Mouse (Mus musculus) hindbrain, embryonic 14.5 days (tissue): ENCODE results near the gene Rhox4a. TPM values are rescaled to one million over a fixed set of nuclear protein-coding genes. Genes with fewer than 3 reads are reported as not detected.
"Not testable (repeated sequence)": the region's sequence is repeated elsewhere in the genome, so short reads cannot be mapped to it uniquely, and the experiment has no call there.

Source experiments
- ATAC-seq: fragments of 200-750 bp; cut with Nextera tagmentation; 2 replicates; pipeline ENCODE4 v1.8.0; 2017; ENCODE audit warnings: moderate number of reproducible peaks, mild to moderate bottlenecking, moderate TSS enrichment, moderate library complexity; ENCODE audit not compliant: low FRiP score
- DNase-seq: peaks from one replicate; pipeline ENCODE4 v3.0.0-alpha.2; 2015; ENCODE audit warnings: low spot score
- H3K27ac ChIP-seq: fragments of 300-500 bp; sonication (generic); 2 replicates; pipeline ENCODE4 v1.5.1; 2014; ENCODE audit warnings: mild to moderate bottlenecking, moderate library complexity
- H3K27me3 ChIP-seq: fragments of 300-500 bp; sonication (generic); 2 replicates; pipeline ENCODE4 v1.6.1; 2014; ENCODE audit warnings: mild to moderate bottlenecking, low read length, mixed read lengths; ENCODE audit not compliant: control insufficient read depth, insufficient read depth
- H3K36me3 ChIP-seq: fragments of 300-500 bp; sonication (generic); replicated peaks from 2 replicates; pipeline ENCODE4 v1.6.1; 2014; ENCODE audit not compliant: control insufficient read depth, insufficient read depth
- H3K4me1 ChIP-seq: fragments of 300-500 bp; sonication (generic); replicated peaks from 2 replicates; pipeline ENCODE4 v1.6.1; 2014; ENCODE audit warnings: antibody characterized with exemption, low read length, mixed read lengths; ENCODE audit not compliant: control insufficient read depth, insufficient read depth
- H3K4me2 ChIP-seq: fragments of 300-500 bp; sonication (generic); replicated peaks from 2 replicates; pipeline ENCODE4 v1.6.1; 2014; ENCODE audit warnings: mild to moderate bottlenecking, moderate library complexity
- H3K4me3 ChIP-seq: fragments of 300-500 bp; sonication (generic); replicated peaks from 2 replicates; pipeline ENCODE4 v1.5.1; 2014; ENCODE audit warnings: mild to moderate bottlenecking, low read length
- H3K9ac ChIP-seq: fragments of 300-500 bp; sonication (generic); 2 replicates; pipeline ENCODE4 v1.6.1; 2014
- H3K9me3 ChIP-seq: fragments of 300-500 bp; sonication (generic); 2 replicates; pipeline ENCODE4 v1.6.1; 2016; ENCODE audit warnings: low read length; ENCODE audit not compliant: control insufficient read depth
- WGBS: fragments of 180-500 bp; shearing (Covaris S2); extraction: QIAGEN DNeasy Blood & Tissue Kit; methylation state at CpG from one replicate; pipeline ENCODE4 v1.1.7; 2014; 5-methylcytosine and 5-hydroxymethylcytosine counted together
- polyA plus RNA-seq: library from polyadenylated mRNA; unstranded; fragments of >200 nt; fragmentation: Nextera tagmentation; extraction: Ambion mirVana; gene quantifications from 2 replicates; pipeline ENCODE4 v1.2.1, GENCODE M21; 2014

Rhox4a gene
- polyA plus RNA-seq: not detected in 2 replicates

GRCm38 (mm10) chrX:37265038-37265437, at the start of gene Rhox4a:
Rhox4a (plus strand) TSS chrX:37265338.
- H3K36me3 ChIP-seq, H3K9ac ChIP-seq, H3K27me3 ChIP-seq, ATAC-seq, DNase-seq, H3K4me1 ChIP-seq, H3K4me2 ChIP-seq, H3K9me3 ChIP-seq, H3K4me3 ChIP-seq, H3K27ac ChIP-seq: not testable (repeated sequence)
- 94% methylated on average over 11 of the region's 19 CpGs for WGBS

DNA sequence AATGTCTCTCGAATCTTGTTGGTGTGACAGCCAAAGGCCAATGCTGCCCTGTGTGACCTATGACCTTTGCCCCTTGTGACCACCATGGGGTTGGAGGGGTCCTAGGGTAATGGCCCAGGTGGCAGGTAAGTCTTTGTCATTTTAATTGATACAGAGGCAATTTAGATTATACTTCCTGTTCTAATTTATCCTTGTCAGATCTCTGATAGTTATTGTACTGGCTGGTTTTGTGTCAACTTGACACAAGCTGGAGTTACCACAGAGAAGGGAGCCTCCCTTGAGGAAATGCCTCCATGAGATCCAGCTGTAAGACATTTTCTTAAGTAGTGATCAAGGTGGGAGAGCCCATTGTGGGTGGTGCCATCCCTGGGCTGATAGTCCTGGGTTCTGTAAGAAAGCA, 43.0 kb upstream of the Rhox4a start, which contains the start of gene Rhox1:
Gene Rhox1 (minus strand): TSS at position 101 of the 400 bp plus-strand sequence.
- not testable (repeated sequence) for ATAC-seq, H3K4me2 ChIP-seq, H3K4me1 ChIP-seq, H3K4me3 ChIP-seq, H3K9me3 ChIP-seq, H3K9ac ChIP-seq, H3K36me3 ChIP-seq, DNase-seq, H3K27me3 ChIP-seq, H3K27ac ChIP-seq
- whole genome bisulfite sequencing: 85% methylated on average over 1 of the region's 1 CpGs

DNA sequence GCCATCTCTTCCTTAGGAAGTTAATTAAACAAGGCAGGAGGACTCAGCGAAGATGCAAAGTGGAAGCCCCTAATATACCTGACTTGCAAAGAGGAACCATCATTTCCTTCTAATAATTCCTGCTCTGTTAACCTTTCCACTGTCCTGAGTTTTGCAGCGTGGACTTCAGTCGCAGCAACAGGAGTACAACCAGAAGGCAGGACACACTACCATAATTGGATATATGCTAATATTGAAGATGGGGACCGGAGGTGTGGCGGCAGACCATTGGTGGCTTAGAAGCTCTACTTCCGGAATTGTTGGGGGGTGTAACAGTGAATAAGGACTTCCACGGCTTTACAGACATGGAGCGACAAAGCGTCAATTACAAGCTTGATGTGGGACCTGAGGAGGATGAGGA, 20.5 kb upstream of the Rhox4a start, which contains the start of gene Rhox2a:
Gene Rhox2a (plus strand): TSS at position 301 of the 400 bp plus-strand sequence.
- no CpG with 5 or more reads among the region's 9 CpGs for WGBS
- ATAC-seq, H3K27me3 ChIP-seq: not testable (repeated sequence)

GRCm38 (mm10) chrX:37249619-37250018, 15.5 kb upstream of the Rhox4a start, which contains the start of gene Rhox3a:
Rhox3a (plus strand) TSS chrX:37249919.
- not testable (repeated sequence) for H3K36me3 ChIP-seq, H3K27me3 ChIP-seq, DNase-seq, H3K4me2 ChIP-seq, H3K4me1 ChIP-seq, H3K27ac ChIP-seq, H3K9me3 ChIP-seq, ATAC-seq, H3K9ac ChIP-seq, H3K4me3 ChIP-seq
- 100% methylated on average over 1 of the region's 3 CpGs for WGBS

More for the DNA sequence above, 20.5 kb upstream of the Rhox4a start, which contains the start of gene Rhox2a:
- not testable (repeated sequence) for H3K9ac ChIP-seq, H3K4me3 ChIP-seq, H3K4me1 ChIP-seq, H3K27ac ChIP-seq, DNase-seq, H3K4me2 ChIP-seq, H3K9me3 ChIP-seq, H3K36me3 ChIP-seq

Other genes starting within 250 kb of the Rhox4a start
- not detected in 2 replicates for gene Sowahd, start 216.5 kb upstream of the Rhox4a start, polyA plus RNA-seq
- gene Rpl39, start 179.9 kb upstream of the Rhox4a start, polyA plus RNA-seq: 293 and 367 TPM in 2 replicates
- gene Upf3b, start 155.0 kb upstream of the Rhox4a start, polyA plus RNA-seq: 20.6 and 23.4 TPM in 2 replicates
- gene Nkap, start 138.5 kb upstream of the Rhox4a start, polyA plus RNA-seq: 23.5 and 23.8 TPM in 2 replicates
- 0.14 and 0.35 TPM in 2 replicates for gene Akap14, start 96.5 kb upstream of the Rhox4a start, polyA plus RNA-seq
- 720 and 850 TPM in 2 replicates for gene Ndufa1, start 74.2 kb upstream of the Rhox4a start, polyA plus RNA-seq
- 23.3 and 28.3 TPM in 2 replicates for gene Rnf113a1, start 74.1 kb upstream of the Rhox4a start, polyA plus RNA-seq
- gene Gm9, start 54.3 kb upstream of the Rhox4a start, polyA plus RNA-seq: not detected in 2 replicates
- not detected in 2 replicates for gene Rhox1, start 43.1 kb upstream of the Rhox4a start, polyA plus RNA-seq
- gene Rhox2a, start 20.4 kb upstream of the Rhox4a start, polyA plus RNA-seq: not detected in 2 replicates
- not detected in 2 replicates for gene Rhox3a, start 15.4 kb upstream of the Rhox4a start, polyA plus RNA-seq
- not detected in 2 replicates for gene Rhox3a2, start 114.7 kb downstream of the Rhox4a start, polyA plus RNA-seq
- not detected in 2 replicates for gene Rhox4a2, start 125.5 kb downstream of the Rhox4a start, polyA plus RNA-seq
- not detected in 2 replicates for gene Rhox2b, start 146.7 kb downstream of the Rhox4a start, polyA plus RNA-seq
- gene Rhox4b, start 167.2 kb downstream of the Rhox4a start, polyA plus RNA-seq: not detected in 2 replicates
- not detected in 2 replicates for gene Rhox2c, start 188.3 kb downstream of the Rhox4a start, polyA plus RNA-seq
- gene Rhox3c, start 193.2 kb downstream of the Rhox4a start, polyA plus RNA-seq: not detected in 2 replicates
- not detected in 2 replicates for gene Rhox4c, start 215.0 kb downstream of the Rhox4a start, polyA plus RNA-seq
- not detected in 2 replicates for gene Rhox2d, start 228.1 kb downstream of the Rhox4a start, polyA plus RNA-seq
- gene Rhox4d, start 249.0 kb downstream of the Rhox4a start, polyA plus RNA-seq: not detected in 2 replicates